Mouse (Mus musculus) cerebellum, postnatal 36 days (tissue): Measurements from ENCODE around the gene Zbtb20.

ENCODE experiments used
- DNase-seq, 2 experiments: peaks; one replicate each; pipeline ENCODE4 v3.0.0; 2021 to 2022; ENCODE audit warnings: mixed read lengths in 2 of 2

Zbtb20 gene

GRCm38 (mm10) chr16:43619277-43619676, 743.6 kb downstream of the Zbtb20 start:
- no peak for DNase-seq

GRCm38 (mm10) chr16:43620359-43620758, 744.7 kb downstream of the Zbtb20 start:
- DNase-seq: no peak

- no peak for DNase-seq
Measured at GRCm38 (mm10) chr16:43623315-43624000, 747.8 kb downstream of the Zbtb20 start.

- DNase-seq: no peak
Measured at GRCm38 (mm10) chr16:43624876-43625275, 749.2 kb downstream of the Zbtb20 start.

- DNase-seq: no peak
Measured at GRCm38 (mm10) chr16:43625289-43625688, 749.6 kb downstream of the Zbtb20 start.

- DNase-seq: no peak
Measured at GRCm38 (mm10) chr16:43625956-43626355, 750.3 kb downstream of the Zbtb20 start.

- no peak for DNase-seq
Measured at GRCm38 (mm10) chr16:43628662-43629061, 753.0 kb downstream of the Zbtb20 start.

- DNase-seq: no peak
Measured at GRCm38 (mm10) chr16:43631758-43632157, 756.1 kb downstream of the Zbtb20 start.

- no peak for DNase-seq
Measured at GRCm38 (mm10) chr16:43634037-43634436, 758.4 kb downstream of the Zbtb20 start.

- no peak for DNase-seq
Measured at GRCm38 (mm10) chr16:43637241-43637640, 761.6 kb downstream of the Zbtb20 start.

- DNase-seq: peak; percentile 28 to 31
Measured at GRCm38 (mm10) chr16:43638406-43639049, 762.8 kb downstream of the Zbtb20 start.

- DNase-seq: no peak
Measured at GRCm38 (mm10) chr16:43641230-43641629, 765.5 kb downstream of the Zbtb20 start.

- DNase-seq: no peak
Measured at GRCm38 (mm10) chr16:43645879-43646278, 770.2 kb downstream of the Zbtb20 start.

GRCm38 (mm10) chr16:43646943-43647342, 771.3 kb downstream of the Zbtb20 start:
- DNase-seq: no peak

- no peak for DNase-seq
Measured at GRCm38 (mm10) chr16:43647641-43648040, 772.0 kb downstream of the Zbtb20 start.

GRCm38 (mm10) chr16:43650355-43651080, 774.8 kb downstream of the Zbtb20 start:
- no peak for DNase-seq

GRCm38 (mm10) chr16:43653288-43653687, 777.6 kb downstream of the Zbtb20 start:
- no peak for DNase-seq

GRCm38 (mm10) chr16:43654269-43654668, 778.6 kb downstream of the Zbtb20 start:
- DNase-seq: no peak

- no peak for DNase-seq
Measured at GRCm38 (mm10) chr16:43655183-43655787, 779.6 kb downstream of the Zbtb20 start.

GRCm38 (mm10) chr16:43661576-43661975, 785.9 kb downstream of the Zbtb20 start:
- no peak for DNase-seq

- DNase-seq: no peak
Measured at GRCm38 (mm10) chr16:43662124-43663004, 786.7 kb downstream of the Zbtb20 start.

GRCm38 (mm10) chr16:43663978-43664579, 788.4 kb downstream of the Zbtb20 start, which contains the start of gene Tigit:
Tigit (minus strand) TSS chr16:43664146.
- no peak for DNase-seq
